ENCODE assay signal across 8 mouse cellular contexts in genomic region chr5:24598570-24599006, GRCm38 (mm10). TPM values are rescaled to one million over a fixed set of nuclear protein-coding genes. Genes with fewer than 3 reads are reported as not detected.
A peak's percentile ranks its signal among the peaks of the same experiment; 100 is the strongest.
DNase-seq lines count a peak whose midpoint lies in the region; ATAC-seq and TF ChIP-seq lines count a peak whose summit lies in the region.

No protein-coding gene starts in this region.

- H3K27me3 ChIP-seq in intestine, embryonic 14.5 days (replicated peaks; ENCODE audit: control insufficient read depth, insufficient read depth, low read length): 0 out of 2 replicates have a peak, but pooled peaks cover 8% of the 10 kb centered on the region
- no peaks in the 10 kb centered on the region for H3K27me3 ChIP-seq in neural tube, embryonic 15.5 days (replicated peaks)

- no peak overlapping the region for H3K27ac ChIP-seq in intestine, embryonic 14.5 days (ENCODE audit: low read depth)
- peak overlapping the region; percentile 71 for H3K27ac ChIP-seq in neural tube, embryonic 15.5 days (replicated peaks)

- no peak for TF ChIP-seq POLR2A in lung, adult 2 months (IDR thresholded peaks at IDR 0.05; ENCODE audit: borderline replicate concordance, extremely low read depth, low read depth, low read length)

- 1% methylated on average over 40 of the region's 41 CpGs for WGBS in intestine, embryonic 14.5 days
- WGBS in lung, adult 2 months: 2% methylated on average over 41 of the region's 41 CpGs
- under 1% methylated on average over 41 of the region's 41 CpGs for WGBS in neural tube, embryonic 15.5 days

- peak; percentile 49 to 68 for DNase-seq in spleen, adult 18-20 months
- DNase-seq in spleen, postnatal 36 days (ENCODE audit: low spot score in 2 of 2): no peak
- peak; percentile 75 to 82 for DNase-seq in cerebellum, postnatal 14 days
- DNase-seq in gastrocnemius, postnatal 25 days: peak; percentile 75
- peak; percentile 84 for DNase-seq in intestine, embryonic 14.5 days (ENCODE audit: low spot score)
- peak; percentile 66 for DNase-seq in lung, adult 2 months
- no peak for DNase-seq in layer of hippocampus, postnatal 36 days

- H3K9me3 ChIP-seq in intestine, embryonic 14.5 days (ENCODE audit: control insufficient read depth, low read length): no peaks in the 10 kb centered on the region
- no peaks in the 10 kb centered on the region for H3K9me3 ChIP-seq in neural tube, embryonic 15.5 days (replicated peaks)

- no peak for ATAC-seq in intestine, embryonic 14.5 days (replicated peaks; ENCODE audit: low FRiP score, low TSS enrichment, low read depth)
- ATAC-seq in neural tube, embryonic 15.5 days (ENCODE audit: low FRiP score): peak; percentile 6; the same call in 1 of the 2 replicates

- H3K4me2 ChIP-seq in intestine, embryonic 14.5 days (ENCODE audit: low read length): peak overlapping the region; percentile 78
- peak overlapping the region; percentile 97 for H3K4me2 ChIP-seq in neural tube, embryonic 15.5 days

- H3K4me1 ChIP-seq in intestine, embryonic 14.5 days (replicated peaks; ENCODE audit: control insufficient read depth, insufficient read depth, low read length): peaks cover 34% of the 10 kb centered on the region
- H3K4me1 ChIP-seq in lung, adult 2 months (ENCODE audit: control insufficient read depth, insufficient read depth, low read length): peaks cover 16% of the 10 kb centered on the region
- peaks cover 79% of the 10 kb centered on the region for H3K4me1 ChIP-seq in neural tube, embryonic 15.5 days

- TF ChIP-seq CTCF in lung, adult 2 months (IDR thresholded peaks at IDR 0.05; ENCODE audit: insufficient read depth, low read length): no peak

- peak overlapping the region; percentile 44 for H3K9ac ChIP-seq in intestine, embryonic 14.5 days (ENCODE audit: low read length)
- peak overlapping the region; percentile 65 for H3K9ac ChIP-seq in neural tube, embryonic 15.5 days (replicated peaks)

- peaks cover 18% of the 10 kb centered on the region for H3K36me3 ChIP-seq in intestine, embryonic 14.5 days (ENCODE audit: control insufficient read depth, insufficient read depth, low read length)
- peaks cover 23% of the 10 kb centered on the region for H3K36me3 ChIP-seq in neural tube, embryonic 15.5 days

- peak overlapping the region; percentile 38 for H3K4me3 ChIP-seq in intestine, embryonic 14.5 days (ENCODE audit: low read depth, low read length)
- H3K4me3 ChIP-seq in lung, adult 2 months (replicated peaks; ENCODE audit: extremely low read depth, low read depth, low read length): no peak overlapping the region
- peak overlapping the region; percentile 55 for H3K4me3 ChIP-seq in neural tube, embryonic 15.5 days (replicated peaks)

RNA-seq across cellular contexts. Expression of gene Chpf2, which starts 12.0 kb away (rescaled TPM):
- total RNA-seq in gastrocnemius, postnatal 25 days (2021): 1 to 10 TPM; 8.0 to 10.0 TPM
- 8.6 and 10.6 TPM in 2 replicates for polyA plus RNA-seq in intestine, embryonic 14.5 days (2014; fragmentation: Nextera tagmentation; extraction: Ambion mirVana)
- polyA plus RNA-seq in lung, adult 2 months (2012; rRNA removed): 39.3 and 47.2 TPM in 2 replicates
- 19.3 and 21.2 TPM in 2 replicates for polyA plus RNA-seq in neural tube, embryonic 15.5 days (2015; fragmentation: Nextera tagmentation; extraction: Ambion mirVana)
- 10 to 100 TPM; 58.0 to 61.2 TPM for total RNA-seq in layer of hippocampus, postnatal 36 days (2021)

RNA-seq across cellular contexts. Expression of gene Abcf2, which starts 21.3 kb away (rescaled TPM):
- total RNA-seq in gastrocnemius, postnatal 25 days (2021): 10 to 100 TPM; 88.0 to 97.0 TPM
- 97.6 and 98.4 TPM in 2 replicates for polyA plus RNA-seq in intestine, embryonic 14.5 days (2014; fragmentation: Nextera tagmentation; extraction: Ambion mirVana)
- polyA plus RNA-seq in lung, adult 2 months (2012; rRNA removed): 43.6 and 48.7 TPM in 2 replicates
- polyA plus RNA-seq in neural tube, embryonic 15.5 days (2015; fragmentation: Nextera tagmentation; extraction: Ambion mirVana): 82.8 and 93.1 TPM in 2 replicates
- 10 to 100 TPM; 74.5 to 77.3 TPM for total RNA-seq in layer of hippocampus, postnatal 36 days (2021)

RNA-seq across cellular contexts. Expression of gene Smarcd3, which starts 25.6 kb away (rescaled TPM):
- total RNA-seq in gastrocnemius, postnatal 25 days (2021): 100 to 1,000 TPM; 125 to 163 TPM
- polyA plus RNA-seq in intestine, embryonic 14.5 days (2014; fragmentation: Nextera tagmentation; extraction: Ambion mirVana): 26.2 and 27.5 TPM in 2 replicates
- polyA plus RNA-seq in lung, adult 2 months (2012; rRNA removed): 21.3 and 22.2 TPM in 2 replicates
- polyA plus RNA-seq in neural tube, embryonic 15.5 days (2015; fragmentation: Nextera tagmentation; extraction: Ambion mirVana): 111 and 135 TPM in 2 replicates
- total RNA-seq in layer of hippocampus, postnatal 36 days (2021): 10 to 100 TPM; 88.0 to 89.8 TPM

RNA-seq across cellular contexts. Expression of gene 4931409K22Rik, which starts 42.0 kb away (rescaled TPM):
- not detected for total RNA-seq in gastrocnemius, postnatal 25 days (2021)
- polyA plus RNA-seq in intestine, embryonic 14.5 days (2014; fragmentation: Nextera tagmentation; extraction: Ambion mirVana): 0.15 TPM in 1 of 2 replicates, not detected in the other
- polyA plus RNA-seq in lung, adult 2 months (2012; rRNA removed): not detected in 2 replicates
- polyA plus RNA-seq in neural tube, embryonic 15.5 days (2015; fragmentation: Nextera tagmentation; extraction: Ambion mirVana): 0.24 and 0.26 TPM in 2 replicates
- not detected for total RNA-seq in layer of hippocampus, postnatal 36 days (2021)

RNA-seq across cellular contexts. Expression of gene Asb10, which starts 57.8 kb away (rescaled TPM):
- 10 to 100 TPM; 33.2 to 66.7 TPM for total RNA-seq in gastrocnemius, postnatal 25 days (2021)
- 0.28 and 0.32 TPM in 2 replicates for polyA plus RNA-seq in intestine, embryonic 14.5 days (2014; fragmentation: Nextera tagmentation; extraction: Ambion mirVana)
- 2.2 and 4.9 TPM in 2 replicates for polyA plus RNA-seq in lung, adult 2 months (2012; rRNA removed)
- polyA plus RNA-seq in neural tube, embryonic 15.5 days (2015; fragmentation: Nextera tagmentation; extraction: Ambion mirVana): 0.40 and 0.87 TPM in 2 replicates
- total RNA-seq in layer of hippocampus, postnatal 36 days (2021): under 1 TPM in 1 of 2 experiments, not detected in 1; 0.25 TPM

Comparison
In these comparisons a context has a peak if more than half of its experiments do, and no peak if none do; other contexts are left out.
1. DNase-seq: peak in spleen, adult 18-20 months (2 of 2), cerebellum, postnatal 14 days (2 of 2), gastrocnemius, postnatal 25 days (single experiment), intestine, embryonic 14.5 days (single experiment) and lung, adult 2 months (single experiment); none in spleen, postnatal 36 days (0 of 2) and layer of hippocampus, postnatal 36 days (0 of 2).